Mouse (Mus musculus) kidney, adult 2 months (tissue): ENCODE data around the gene Slit3. TPM values are rescaled to one million over a fixed set of nuclear protein-coding genes. Genes with fewer than 3 reads are reported as not detected.

Source experiments
- DNase-seq: peaks from one replicate; pipeline ENCODE4 v3.0.0; 2021
- H3K27ac ChIP-seq: fragments of 200-500 bp; 2 replicates; pipeline ENCODE4 v1.5.1; 2012; ENCODE audit warnings: low read depth, low read length, control low read depth, inconsistent platforms; ENCODE audit not compliant: insufficient read depth
- H3K27me3 ChIP-seq: fragments of 200-500 bp; replicated peaks from 2 replicates; pipeline ENCODE4 v1.6.1; 2012; ENCODE audit warnings: mild to moderate bottlenecking, moderate library complexity, low read length, inconsistent platforms; ENCODE audit not compliant: control insufficient read depth, insufficient read depth
- H3K36me3 ChIP-seq: fragments of 200-500 bp; 2 replicates; pipeline ENCODE4 v1.6.1; 2012; ENCODE audit warnings: mild to moderate bottlenecking, moderate library complexity, low read length, inconsistent platforms; ENCODE audit not compliant: control insufficient read depth, insufficient read depth
- H3K4me1 ChIP-seq: fragments of 200-500 bp; 2 replicates; pipeline ENCODE4 v1.6.1; 2011; ENCODE audit warnings: low read length; ENCODE audit not compliant: control insufficient read depth, insufficient read depth
- H3K4me3 ChIP-seq: fragments of 200-500 bp; 2 replicates; pipeline ENCODE4 v1.5.1; 2011; ENCODE audit warnings: mild to moderate bottlenecking, low read depth, low read length, control low read depth; ENCODE audit not compliant: insufficient read depth
- CTCF ChIP-seq: fragments of 200-500 bp; conservative IDR thresholded peaks from 2 replicates; pipeline ENCODE4 v1.5.1; 2011; ENCODE audit warnings: low read depth, mild to moderate bottlenecking, control low read depth, low read length, moderate library complexity, mixed read lengths; ENCODE audit not compliant: insufficient read depth, insufficient read length
- POLR2A ChIP-seq: fragments of 200-500 bp; IDR thresholded peaks from one replicate; pipeline ENCODE4 v1.6.1; 2011; ENCODE audit warnings: low read depth, low read length, control low read depth
- WGBS: fragments of 180-500 bp; shearing (Covaris S2); methylation state at CpG from one replicate; pipeline ENCODE4 v1.1.7; 2018; 5-methylcytosine and 5-hydroxymethylcytosine counted together
- polyA plus RNA-seq: library from polyadenylated mRNA; depleted of rRNA; stranded (reverse); fragments of >200 nt; gene quantifications from 2 replicates; pipeline ENCODE4 v1.2.3, GENCODE M21; 2012

The Slit3 gene
- polyA plus RNA-seq, 1 experiment, result 8.4 TPM

GRCm38 (mm10) chr11:35750578-35750977 lies 629.6 kb downstream of the Slit3 start:
- Histone ChIP-seq H3K36me3 (no peaks in the 10 kb centered on the region), H3K4me3 (no peak overlapping the region), H3K4me1 (peaks cover 9% of the 10 kb centered on the region; the same call in 1 of the 2 replicates), H3K27ac (0 out of 2 replicates have a peak overlapping the region, but pooled peaks have one; percentile 18), H3K27me3 (no peaks in the 10 kb centered on the region)
- WGBS, result 42% methylated on average over 8 of the region's 8 CpGs
- TF ChIP-seq POLR2A, result no peak
- peak; percentile 80 for DNase-seq

- WGBS, result 83% methylated on average over 4 of the region's 4 CpGs
- H3K27ac ChIP-seq, result no peak overlapping the region
Observed at GRCm38 (mm10) chr11:35754906-35755418, 633.9 kb downstream of the Slit3 start.

GRCm38 (mm10) chr11:35755546-35755945 lies 634.5 kb downstream of the Slit3 start:
- no peak overlapping the region for H3K27ac ChIP-seq
- DNase-seq, result no peak
- H3K36me3 ChIP-seq, result no peaks in the 10 kb centered on the region
- peaks cover 6% of the 10 kb centered on the region; the same call in 1 of the 2 replicates for H3K4me1 ChIP-seq
- no peak overlapping the region for H3K4me3 ChIP-seq
- TF ChIP-seq CTCF, result no peak
- TF ChIP-seq POLR2A, result no peak
- no peaks in the 10 kb centered on the region for H3K27me3 ChIP-seq
- WGBS, result 19% methylated on average over 6 of the region's 6 CpGs

More at GRCm38 (mm10) chr11:35754906-35755418, 633.9 kb downstream of the Slit3 start:
- H3K4me1 ChIP-seq, result peaks cover 8% of the 10 kb centered on the region; the same call in 1 of the 2 replicates
- no peaks in the 10 kb centered on the region for H3K27me3 ChIP-seq
- H3K4me3 ChIP-seq, result no peak overlapping the region
- DNase-seq, result no peak
- H3K36me3 ChIP-seq, result no peaks in the 10 kb centered on the region
- no peak for TF ChIP-seq CTCF
- TF ChIP-seq POLR2A, result no peak

DNA sequence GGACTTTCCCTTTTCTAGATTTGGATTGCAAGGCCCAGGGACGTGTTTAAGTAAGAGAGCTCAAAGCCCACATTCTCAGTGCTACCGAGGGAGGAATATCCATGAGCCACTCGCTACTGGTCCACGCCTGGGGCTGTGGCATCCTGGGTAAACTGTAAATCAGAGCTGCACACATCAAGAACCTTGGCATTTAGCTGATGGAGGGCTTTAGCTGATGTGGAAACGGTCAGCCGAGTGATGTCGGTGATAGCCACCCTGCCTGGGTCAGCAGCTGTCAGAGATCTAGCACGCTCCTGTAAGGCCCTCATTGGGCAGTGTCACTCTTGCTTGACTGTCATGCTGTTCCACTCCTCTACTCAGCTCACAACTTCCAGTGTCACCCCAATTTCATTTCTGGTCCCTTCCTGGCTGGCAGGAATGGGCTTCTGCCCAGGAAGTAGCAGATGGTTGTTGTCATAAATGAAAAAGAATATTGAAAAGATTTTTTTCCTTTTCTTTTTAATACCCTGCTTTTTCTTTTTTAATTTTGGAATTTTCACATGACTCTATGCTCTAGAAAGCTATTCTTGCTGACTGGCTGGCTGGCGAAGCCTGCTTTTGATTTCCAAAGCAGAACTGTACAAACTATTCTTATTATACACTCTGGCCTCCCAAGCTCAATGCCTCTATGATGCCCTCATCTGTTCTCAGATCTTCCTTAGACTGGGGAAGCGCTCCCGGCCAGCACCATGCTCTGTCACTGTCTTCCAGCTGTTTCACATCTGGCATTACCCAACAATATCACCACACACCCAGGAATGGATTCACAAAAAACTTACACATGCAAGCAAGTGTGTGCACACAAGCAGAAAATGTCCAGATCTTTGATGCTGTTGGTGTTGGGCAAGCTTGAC lies 635.6 kb downstream of the Slit3 start:
- Histone ChIP-seq H3K4me3 (no peak overlapping the region), H3K36me3 (no peaks in the 10 kb centered on the region), H3K27ac (no peak overlapping the region), H3K4me1 (no peaks in the 10 kb centered on the region), H3K27me3 (no peaks in the 10 kb centered on the region)
- TF ChIP-seq CTCF, result no peak
- TF ChIP-seq POLR2A, result no peak
- DNase-seq, result no peak
- WGBS, result 83% methylated on average over 11 of the region's 11 CpGs
